Comparison of ENCODE assay signal across 30 mouse cellular contexts in the genomic region with DNA sequence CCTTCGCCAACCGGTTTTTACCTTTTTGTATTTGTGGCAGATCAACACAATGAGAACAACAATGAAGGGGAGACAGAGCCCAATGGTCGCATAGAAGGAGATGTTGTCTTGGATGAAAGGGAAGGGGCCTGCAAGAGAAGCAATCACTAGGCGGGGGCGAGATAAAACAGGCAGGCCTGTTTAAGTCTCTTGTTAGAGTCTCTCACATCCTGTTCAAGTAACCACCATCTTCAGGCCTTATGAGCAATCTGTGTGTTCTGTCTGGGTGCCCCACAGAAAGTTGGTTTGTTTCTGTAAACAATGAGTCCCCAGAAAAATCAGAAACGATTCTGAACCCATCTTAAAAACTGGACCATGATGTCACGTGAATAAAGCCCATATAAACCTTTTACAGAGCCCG. TPM values are rescaled to one million over a fixed set of nuclear protein-coding genes. Genes with fewer than 3 reads are reported as not detected.
DNase-seq lines count a peak whose midpoint lies in the region; ATAC-seq and TF ChIP-seq lines count a peak whose summit lies in the region.
"Had no signal": no experiment of that assay in that cellular context is flagged by ENCODE, and none has a peak within 500 bp of the region (broad histone marks: within the 10 kb centered on the region; RNA-seq: fewer than 3 reads in every experiment).

No protein-coding gene starts in this region.

- no peak for TF ChIP-seq CTCF in layer of hippocampus, adult 2 months (conservative IDR thresholded peaks at IDR 0.05)
- TF ChIP-seq CTCF in thymus, adult 2 months (IDR thresholded peaks at IDR 0.05; ENCODE audit: borderline replicate concordance, control insufficient read depth, extremely low read depth, insufficient read depth, low read length, poor library complexity): no peak

- no peak for DNase-seq in layer of hippocampus, adult 2 months (ENCODE audit: low spot score in 2 of 2)
- DNase-seq in layer of hippocampus, postnatal 25 days (ENCODE audit: extremely low spot score in 1 of 2, low spot score in 1 of 2): no peak
- DNase-seq in thymus, adult 2 months: no peak
- no peak for DNase-seq in thymus, adult 18-20 months
- DNase-seq in thymus, postnatal 4 days: peak; percentile 23
- no peak for DNase-seq in thymus, postnatal 36 days
- DNase-seq: adrenal gland, adult 2 months; adrenal gland, postnatal 10 days; adrenal gland, postnatal 25 days; cerebellum, adult 11 months; cerebellum, adult 18-20 months; cerebellum, adult 8-10 months; cerebellum, adult 9-11 months; cerebellum, postnatal 14 days; cerebellum, postnatal 36 days; embryo, embryonic 11 days had no signal

- no peaks in the 10 kb centered on the region for H3K27me3 ChIP-seq in thymus, adult 2 months (ENCODE audit: control insufficient read depth, insufficient read depth, low read length)
- H3K27me3 ChIP-seq: embryonic facial prominence, embryonic 13.5 days; embryonic facial prominence, embryonic 15.5 days; forebrain, embryonic 12.5 days had no signal

- H3K4me3 ChIP-seq in layer of hippocampus, adult 2 months: no peak overlapping the region
- H3K4me3 ChIP-seq in thymus, adult 2 months (ENCODE audit: control insufficient read depth, insufficient read depth, low read length): no peak overlapping the region
- H3K4me3 ChIP-seq: embryonic facial prominence, embryonic 13.5 days; embryonic facial prominence, embryonic 15.5 days; erythroblast, embryonic 14.5 days; forebrain, embryonic 10.5 days; forebrain, embryonic 12.5 days had no signal

- peaks cover 37% of the 10 kb centered on the region for H3K4me1 ChIP-seq in thymus, adult 2 months (replicated peaks; ENCODE audit: control insufficient read depth, insufficient read depth, low read length)
- H3K4me1 ChIP-seq: embryonic facial prominence, embryonic 13.5 days; embryonic facial prominence, embryonic 15.5 days; forebrain, embryonic 10.5 days; forebrain, embryonic 12.5 days had no signal

- H3K27ac ChIP-seq in layer of hippocampus, adult 2 months: peak overlapping the region; percentile 89
- H3K27ac ChIP-seq in thymus, adult 2 months (ENCODE audit: control insufficient read depth, insufficient read depth, low read length): peak overlapping the region; percentile 40
- H3K27ac ChIP-seq: embryonic facial prominence, embryonic 13.5 days; embryonic facial prominence, embryonic 15.5 days; forebrain, embryonic 10.5 days; forebrain, embryonic 12.5 days had no signal

- no peak for ATAC-seq in granulocyte monocyte progenitor cell, adult 5-6 weeks (replicated peaks; ENCODE audit: poor library complexity, severe bottlenecking)
- ATAC-seq: forebrain, embryonic 14.5 days had no signal

- WGBS in thymus, adult 2 months: 65% methylated on average over 8 of the region's 8 CpGs

- no peak for TF ChIP-seq POLR2A in thymus, adult 2 months (IDR thresholded peaks at IDR 0.05; ENCODE audit: control insufficient read depth, extremely low read depth, insufficient read depth, low read length, poor library complexity)

- H3K36me3 ChIP-seq in thymus, adult 2 months (ENCODE audit: control insufficient read depth, insufficient read depth, low read length): no peaks in the 10 kb centered on the region
- H3K36me3 ChIP-seq: embryonic facial prominence, embryonic 13.5 days; embryonic facial prominence, embryonic 15.5 days; forebrain, embryonic 10.5 days; forebrain, embryonic 12.5 days had no signal

RNA-seq across cellular contexts. Expression of gene Urad, which starts 32.7 kb away (rescaled TPM):
- total RNA-seq in layer of hippocampus, adult 2 months (2021): not detected
- total RNA-seq in layer of hippocampus, postnatal 25 days (2021): not detected
- 0.15 and 0.87 TPM in 2 replicates for polyA plus RNA-seq in thymus, adult 2 months (2012; rRNA removed)
- not detected in 2 replicates for total RNA-seq in granulocyte monocyte progenitor cell, adult 5-6 weeks (2014; fragmentation: Nextera tagmentation)
- not detected in 2 replicates for total RNA-seq in granulocyte monocyte progenitor cell, adult 5-6 weeks (2017)
- total RNA-seq: common myeloid progenitor, adult 5-6 weeks; ES-E14; MEL had no signal
- polyA plus RNA-seq: brain, embryonic 14.5 days; C2C12; embryonic facial prominence, embryonic 11.5 days; embryonic facial prominence, embryonic 13.5 days; embryonic facial prominence, embryonic 15.5 days; erythroblast, embryonic 14.5 days; forebrain, embryonic 10.5 days; forebrain, embryonic 12.5 days; forebrain, embryonic 14.5 days had no signal

RNA-seq across cellular contexts. Expression of gene Flt3, which starts 45.3 kb away (rescaled TPM):
- total RNA-seq in layer of hippocampus, adult 2 months (2021): 10 to 100 TPM in 1 of 2 experiments, 1 to 10 TPM in 1; 9.8 to 11.0 TPM
- 1 to 10 TPM; 6.7 to 8.0 TPM for total RNA-seq in layer of hippocampus, postnatal 25 days (2021)
- 5.3 and 5.8 TPM in 2 replicates for polyA plus RNA-seq in thymus, adult 2 months (2012; rRNA removed)
- 5.3 and 12.4 TPM in 2 replicates for total RNA-seq in granulocyte monocyte progenitor cell, adult 5-6 weeks (2014; fragmentation: Nextera tagmentation)
- total RNA-seq in granulocyte monocyte progenitor cell, adult 5-6 weeks (2017): 4.7 and 7.3 TPM in 2 replicates
- total RNA-seq: adrenal gland, postnatal 25 days; MEL had no signal
- polyA plus RNA-seq: forebrain, embryonic 10.5 days had no signal

RNA-seq across cellular contexts. Expression of gene Cdx2, which starts 47.9 kb away (rescaled TPM):
- total RNA-seq in layer of hippocampus, adult 2 months (2021): not detected
- total RNA-seq in layer of hippocampus, postnatal 25 days (2021): not detected
- polyA plus RNA-seq in thymus, adult 2 months (2012; rRNA removed): 0.32 TPM in 2 replicates
- not detected in 2 replicates for total RNA-seq in granulocyte monocyte progenitor cell, adult 5-6 weeks (2014; fragmentation: Nextera tagmentation)
- total RNA-seq in granulocyte monocyte progenitor cell, adult 5-6 weeks (2017): not detected in 2 replicates
- total RNA-seq: adrenal gland, adult 2 months; adrenal gland, postnatal 10 days; adrenal gland, postnatal 25 days; adrenal gland, postnatal 4 days; common myeloid progenitor, adult 5-6 weeks; MEL had no signal
- polyA plus RNA-seq: adrenal gland, adult 2 months; brain, embryonic 14.5 days; C2C12; embryonic facial prominence, embryonic 11.5 days; embryonic facial prominence, embryonic 13.5 days; embryonic facial prominence, embryonic 15.5 days; forebrain, embryonic 10.5 days; forebrain, embryonic 12.5 days; forebrain, embryonic 14.5 days had no signal
